Mouse (Mus musculus) MEL (cell line): ENCODE data around the gene Sergef.

Source experiments
- CHD2 ChIP-seq: IDR thresholded peaks from 2 replicates; pipeline ENCODE4 v1.6.1; 2011; ENCODE audit warnings: low read length, improper control_type of control experiment
- CTCF ChIP-seq, 3 experiments: IDR thresholded peaks in 2 of 3; conservative IDR thresholded peaks in 1 of 3; 2 replicates each; pipeline ENCODE4 v1.5.1; 2011 to 2012; ENCODE audit warnings: low read length in 3 of 3, low read depth in 2 of 3, mild to moderate bottlenecking in 2 of 3, improper control_type of control experiment in 1 of 3, inconsistent platforms in 1 of 3, mixed read lengths in 1 of 3, moderate library complexity in 1 of 3; ENCODE audit not compliant: control insufficient read depth in 1 of 3, insufficient read depth in 1 of 3, poor library complexity in 1 of 3, severe bottlenecking in 1 of 3
- GATA1 ChIP-seq: IDR thresholded peaks from 2 replicates; pipeline ENCODE4 v1.6.1; 2011; ENCODE audit warnings: low read depth, low read length, improper control_type of control experiment
- JUND ChIP-seq: IDR thresholded peaks from 2 replicates; pipeline ENCODE4 v1.6.1; 2011; ENCODE audit warnings: low read depth, mild to moderate bottlenecking, improper control_type of control experiment, low read length
- MAX ChIP-seq: IDR thresholded peaks from 2 replicates; pipeline ENCODE4 v1.6.1; 2011; ENCODE audit warnings: low read length, improper control_type of control experiment
- NRF1 ChIP-seq: IDR thresholded peaks from 2 replicates; pipeline ENCODE4 v1.6.1; 2014; ENCODE audit warnings: low read depth, mild to moderate bottlenecking, inconsistent platforms, low read length, improper control_type of control experiment, moderate library complexity; ENCODE audit not compliant: poor library complexity, insufficient read depth, severe bottlenecking
- POLR2A ChIP-seq, 2 experiments: IDR thresholded peaks; 2 replicates each; pipeline ENCODE4 v1.6.1; 2011 to 2012; ENCODE audit warnings: low read length in 2 of 2, mild to moderate bottlenecking in 2 of 2, control low read depth in 1 of 2, improper control_type of control experiment in 1 of 2, low read depth in 1 of 2, moderate library complexity in 1 of 2; ENCODE audit not compliant: control insufficient read depth in 1 of 2, insufficient read depth in 1 of 2, poor library complexity in 1 of 2
- SMC3 ChIP-seq: IDR thresholded peaks from 2 replicates; pipeline ENCODE4 v1.6.1; 2011; ENCODE audit warnings: low read depth, low read length, improper control_type of control experiment
- TAL1 ChIP-seq: IDR thresholded peaks from 2 replicates; pipeline ENCODE4 v1.6.1; 2012; ENCODE audit warnings: mild to moderate bottlenecking, inconsistent platforms, low read length, moderate library complexity, mixed read lengths
- ZKSCAN1 ChIP-seq: IDR thresholded peaks from 2 replicates; pipeline ENCODE4 v1.6.1; 2012; ENCODE audit warnings: low read depth, mild to moderate bottlenecking, inconsistent platforms, low read length, improper control_type of control experiment, moderate library complexity
- ZMIZ1 ChIP-seq: IDR thresholded peaks from 2 replicates; pipeline ENCODE4 v1.6.1; 2012; ENCODE audit warnings: low read depth, mild to moderate bottlenecking, inconsistent platforms, low read length, improper control_type of control experiment, moderate library complexity
- ZNF384 ChIP-seq: IDR thresholded peaks from 2 replicates; pipeline ENCODE4 v1.6.1; 2012; ENCODE audit warnings: low read depth, mild to moderate bottlenecking, inconsistent platforms, low read length, improper control_type of control experiment

GRCm38 (mm10) chr7:46555731-46556130, 83.9 kb downstream of the Sergef start:
- no peak for TF ChIP-seq SMC3
- TF ChIP-seq ZMIZ1 = no peak
- no peak for TF ChIP-seq POLR2A (IDR thresholded peaks at IDR 0.05; ENCODE audit: control insufficient read depth in 1 of 2, insufficient read depth in 1 of 2, low read depth in 1 of 2, low read length in 2 of 2, poor library complexity in 1 of 2)
- TF ChIP-seq NRF1 = no peak
- TF ChIP-seq TAL1 = no peak
- TF ChIP-seq CTCF (IDR thresholded peaks at IDR 0.05 in 2 of 3, conservative IDR thresholded peaks at IDR 0.05 in 1 of 3; ENCODE audit: control insufficient read depth in 1 of 3, insufficient read depth in 1 of 3, low read depth in 2 of 3, low read length in 3 of 3, poor library complexity in 1 of 3, severe bottlenecking in 1 of 3) = no peak
- TF ChIP-seq ZNF384 = no peak
- TF ChIP-seq CHD2 = no peak
- TF ChIP-seq MAX = no peak
- no peak for TF ChIP-seq ZKSCAN1
- TF ChIP-seq JUND = no peak
- no peak for TF ChIP-seq GATA1
